Mouse (Mus musculus) frontal cortex, postnatal 25 days (tissue): ENCODE results near the gene Wdtc1.

Source experiments
- DNase-seq, 2 experiments: peaks; one replicate each; pipeline ENCODE4 v3.0.0; 2022; ENCODE audit warnings: low spot score in 2 of 2

The Wdtc1 gene

DNA sequence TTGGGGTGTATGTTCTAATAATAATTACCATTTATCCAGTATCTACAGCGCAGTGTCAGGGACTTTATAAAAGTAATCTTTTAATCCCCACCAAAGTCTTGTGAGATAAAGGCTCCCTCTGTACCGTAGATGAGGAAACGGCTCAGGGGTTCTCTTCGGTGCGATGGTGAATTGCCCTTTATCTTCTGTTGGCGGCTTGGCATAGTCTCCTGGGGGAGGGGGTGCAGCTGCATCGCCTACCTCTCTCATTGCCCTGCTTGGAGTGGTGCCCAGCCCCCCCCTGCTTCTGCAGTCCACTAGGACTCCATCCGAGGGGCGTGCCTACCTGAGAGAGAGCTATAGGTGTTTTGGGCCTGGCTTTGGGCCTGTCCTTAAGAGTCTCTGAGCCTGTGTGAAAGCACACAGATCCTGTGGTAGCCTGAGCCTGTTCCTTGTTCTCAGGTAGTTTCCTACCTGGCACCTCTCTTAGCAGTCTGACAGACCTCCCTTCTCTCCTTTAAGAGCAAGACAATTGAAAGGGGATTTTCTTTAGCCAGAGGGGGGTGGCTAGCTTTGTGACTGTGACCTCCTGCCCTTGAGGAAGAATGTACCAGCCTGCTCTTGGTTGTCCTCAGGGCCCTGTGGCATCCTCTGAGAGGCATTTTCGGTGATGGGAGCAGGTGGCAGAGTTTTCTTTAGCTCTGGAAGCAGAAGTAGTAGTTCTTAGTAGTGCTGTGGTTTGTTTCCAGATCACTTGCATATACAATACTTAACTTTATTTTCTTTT is 22.7 kb upstream of the Wdtc1 start:
- DNase-seq, result no peak

DNA sequence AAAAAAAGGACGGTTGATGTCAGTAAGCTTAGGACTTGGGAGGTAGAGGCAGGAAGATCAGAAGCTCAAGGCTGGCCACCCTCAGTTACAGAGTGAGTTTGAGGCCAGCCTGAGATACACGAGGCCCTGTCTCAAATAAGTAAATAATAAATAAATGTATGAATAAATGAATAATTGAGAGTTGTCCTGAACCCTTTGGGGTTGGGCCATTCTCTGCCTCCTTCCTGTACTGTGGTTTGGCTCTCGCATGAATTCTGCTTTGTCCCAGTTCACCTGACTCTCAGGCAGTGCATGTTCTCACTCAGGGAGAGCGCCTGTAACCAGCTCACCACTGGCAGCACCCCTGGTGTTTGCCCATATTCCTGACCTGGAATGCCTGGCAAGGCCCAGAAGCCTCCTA is 20.7 kb upstream of the Wdtc1 start:
- DNase-seq, result no peak

DNA sequence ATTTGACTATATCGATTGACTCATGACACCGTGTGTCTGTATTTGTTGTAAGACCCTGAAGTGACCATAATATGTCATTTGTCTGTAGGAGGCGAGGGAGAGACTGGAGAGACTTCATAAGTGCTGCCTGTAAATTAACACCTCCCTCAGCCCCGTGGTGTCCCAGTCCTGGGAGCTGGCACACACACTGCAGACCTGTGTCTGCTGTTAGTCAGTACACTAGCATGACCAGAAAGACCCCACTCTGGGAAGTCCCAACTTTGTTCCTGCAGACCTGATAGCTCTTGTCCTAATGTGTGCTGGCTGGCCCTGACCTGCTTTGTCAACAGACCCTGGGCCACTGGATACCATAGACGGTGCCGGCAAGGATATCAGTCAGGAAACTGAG is 19.0 kb upstream of the Wdtc1 start:
- no peak for DNase-seq

DNA sequence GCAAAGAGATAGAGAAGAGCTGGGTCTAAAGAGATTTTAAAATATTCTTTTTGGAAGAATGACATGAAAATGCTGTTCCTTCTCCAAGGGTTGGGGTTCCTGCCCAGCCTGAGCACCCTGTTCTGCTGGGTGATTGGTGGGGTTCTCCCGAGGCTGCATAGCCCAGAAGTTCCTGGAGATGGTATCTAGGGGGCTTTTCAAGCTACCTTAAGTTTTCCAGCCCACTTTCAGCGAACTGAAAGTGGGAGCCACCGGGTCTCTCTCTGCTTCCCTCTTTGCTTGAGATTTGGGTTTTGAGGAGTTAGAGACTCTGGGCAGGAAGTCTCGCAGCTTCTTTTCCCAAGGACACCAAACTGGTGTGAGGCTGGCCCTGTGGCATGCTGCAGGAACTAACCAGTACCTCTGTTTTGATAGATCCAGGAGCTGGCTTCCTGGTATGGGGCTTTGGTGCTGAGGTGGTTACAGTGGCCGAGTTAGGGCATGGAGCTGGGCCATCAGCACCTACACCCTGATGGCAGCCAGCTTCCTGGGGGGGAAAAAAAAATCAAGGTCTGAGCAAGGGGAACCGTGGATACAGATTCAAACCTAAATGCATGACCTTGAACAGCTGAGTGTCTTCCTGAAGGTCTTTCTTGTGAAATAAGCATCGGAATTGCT is 18.5 kb upstream of the Wdtc1 start:
- DNase-seq, result no peak

DNA sequence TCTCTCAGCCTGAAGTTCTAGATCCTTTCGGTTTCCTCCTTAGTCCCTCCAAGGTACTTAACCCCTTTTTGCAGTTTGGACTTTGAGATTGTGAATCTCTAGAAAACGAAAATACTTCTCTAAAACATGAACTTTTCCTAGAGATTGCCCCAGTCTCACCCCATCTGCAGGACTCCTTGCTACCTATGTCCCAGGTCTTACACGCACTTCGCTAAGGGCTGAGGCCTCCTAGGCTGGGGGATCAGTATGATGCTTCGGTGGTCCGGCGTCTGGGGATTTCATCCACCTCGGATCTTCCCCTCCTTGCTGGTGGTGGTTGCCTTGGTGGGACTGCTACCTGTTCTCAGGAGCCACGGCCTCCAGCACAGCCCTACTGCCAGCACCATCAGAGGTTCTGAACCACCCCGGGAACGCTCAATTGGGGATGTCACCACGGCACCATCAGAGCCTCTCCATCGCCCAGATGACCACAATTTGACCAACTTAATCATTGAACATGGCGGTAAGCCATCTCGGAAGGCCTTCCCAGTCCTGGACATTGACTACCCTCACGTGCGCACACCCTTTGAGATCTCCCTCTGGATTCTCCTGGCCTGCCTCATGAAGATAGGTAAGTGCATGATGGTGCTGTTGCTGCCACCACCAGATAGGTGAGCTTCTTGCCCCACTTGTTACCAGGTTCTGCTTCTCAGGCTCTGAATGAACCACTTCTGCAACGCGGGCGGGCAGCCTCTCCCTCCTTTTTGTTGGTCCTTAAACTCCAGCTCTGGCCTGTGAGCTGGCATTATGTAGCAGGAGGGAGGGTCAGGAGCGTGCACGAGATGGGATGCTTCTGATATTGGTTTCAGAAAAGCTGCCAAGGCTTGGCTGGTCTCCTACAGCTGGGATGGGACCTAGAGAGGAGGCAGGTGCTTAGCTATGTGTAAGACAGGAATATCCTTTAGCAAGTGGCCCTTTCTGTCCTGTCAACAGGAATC is 17.3 kb upstream of the Wdtc1 start:
- no peak for DNase-seq

DNA sequence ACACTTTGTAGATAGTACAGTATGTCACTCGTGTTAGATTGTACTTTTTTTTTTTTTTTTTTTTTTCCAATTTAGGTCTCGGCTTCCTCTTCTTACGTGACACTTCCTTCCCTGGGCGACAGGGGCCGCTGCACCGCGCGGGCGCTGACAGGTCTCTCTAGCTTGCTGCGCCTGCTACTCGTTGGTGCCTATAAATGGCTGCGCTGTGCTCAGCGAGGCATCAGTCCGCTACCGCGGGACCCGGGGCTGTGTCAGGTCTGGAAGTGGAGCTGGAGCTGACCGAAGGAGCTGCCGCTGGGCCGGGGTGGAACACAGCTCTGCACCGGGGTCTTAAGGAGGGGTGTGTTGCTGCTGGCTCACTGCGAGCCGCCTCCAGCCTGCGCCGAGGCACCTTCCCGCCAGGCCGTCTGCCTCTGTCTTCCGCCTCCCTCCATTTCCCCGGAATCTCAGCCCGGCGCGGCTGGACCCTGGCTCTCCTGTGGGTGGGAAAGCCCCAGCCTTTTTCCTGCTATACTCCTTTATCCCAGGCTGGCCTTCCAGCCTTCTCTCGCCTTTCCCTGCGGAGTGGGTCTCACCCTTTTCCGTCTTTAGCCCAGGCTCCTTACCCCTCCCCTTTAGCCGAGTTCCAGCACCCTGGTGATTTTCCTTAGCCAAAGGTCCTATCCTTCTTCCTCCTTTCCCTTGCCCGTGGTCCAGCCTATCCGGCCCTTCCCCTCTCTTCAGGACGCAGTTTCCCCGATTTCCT is 16.4 kb upstream of the Wdtc1 start, which contains the start of gene Slc9a1:
Slc9a1 (plus strand) TSS at position 154 of the 745 bp plus-strand sequence.
- DNase-seq, result peak; percentile 93 to 96

DNA sequence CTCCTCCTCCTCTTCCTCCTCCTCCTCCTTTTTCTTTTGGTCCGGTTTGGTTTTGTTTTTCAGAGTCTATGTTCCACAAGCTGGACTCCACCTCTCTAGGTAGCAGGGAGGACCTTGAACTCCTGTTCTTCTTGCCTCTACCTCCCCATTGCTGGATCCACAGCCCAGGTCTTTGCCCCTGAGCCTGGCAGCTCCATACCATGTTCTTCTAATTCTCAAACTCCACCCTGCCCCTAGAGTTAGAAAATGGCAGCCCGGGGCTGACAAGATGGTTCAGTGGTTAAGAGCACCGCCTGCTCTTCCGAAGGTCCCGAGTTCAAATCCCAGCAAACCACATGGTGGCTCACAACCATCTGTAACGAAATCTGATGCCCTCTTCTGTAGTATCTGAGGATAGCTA is 1.4 kb upstream of the Wdtc1 start:
- DNase-seq, result no peak

DNA sequence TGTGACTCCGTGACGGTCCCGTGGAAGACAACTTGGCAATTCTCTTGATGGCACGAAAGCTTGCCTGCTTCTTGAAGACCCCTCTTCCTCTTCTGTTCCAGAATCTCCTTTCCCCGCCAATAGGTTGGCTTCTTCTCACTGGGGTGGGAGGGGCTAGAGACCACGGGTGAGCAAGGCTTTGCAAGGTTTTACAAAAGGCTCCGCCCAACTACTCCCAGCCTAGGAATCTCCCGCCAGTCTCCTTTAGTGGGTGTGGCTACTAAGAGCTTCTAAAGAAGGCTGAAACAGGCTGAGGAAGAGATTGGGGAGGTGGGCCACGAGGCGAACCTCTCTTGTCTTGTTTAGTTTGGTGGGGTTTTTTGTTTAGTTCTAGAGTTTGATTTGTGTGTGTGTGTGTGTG is 484 bp downstream of the Wdtc1 start:
- DNase-seq, result no peak

DNA sequence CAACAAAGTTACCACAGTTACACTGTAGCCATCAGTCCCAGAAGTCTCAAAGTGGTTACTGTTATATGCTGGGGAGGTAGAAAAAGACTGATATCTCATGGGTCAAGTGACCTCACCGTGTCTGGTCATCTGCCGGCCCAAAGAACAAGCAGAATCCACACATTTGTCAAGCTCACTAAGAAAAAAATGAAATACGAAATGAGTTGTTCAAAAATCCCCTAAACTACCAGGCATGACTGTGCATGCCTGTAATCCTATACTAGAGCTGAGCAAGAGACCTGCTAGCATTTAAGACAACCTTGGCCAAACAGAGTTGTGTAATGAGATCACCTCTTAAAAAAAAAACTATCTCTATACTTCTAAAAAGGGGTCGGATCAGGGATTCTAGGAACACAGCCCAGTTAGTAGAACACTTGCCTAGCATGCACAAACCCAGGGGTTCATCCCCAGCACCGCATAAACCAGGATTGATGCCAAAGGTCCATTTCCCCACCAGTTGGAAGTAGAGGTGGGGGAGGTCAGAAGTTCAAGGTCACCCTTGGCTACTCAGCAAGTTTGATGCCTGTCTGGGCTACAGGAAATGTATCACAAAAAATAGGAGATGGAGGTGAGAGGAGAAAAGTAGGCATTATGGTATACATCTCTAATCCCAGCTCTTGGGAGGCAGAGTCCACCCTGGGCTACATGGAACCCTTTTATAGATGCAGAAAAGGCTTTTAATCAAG is 5.1 kb downstream of the Wdtc1 start:
- no peak for DNase-seq

DNA sequence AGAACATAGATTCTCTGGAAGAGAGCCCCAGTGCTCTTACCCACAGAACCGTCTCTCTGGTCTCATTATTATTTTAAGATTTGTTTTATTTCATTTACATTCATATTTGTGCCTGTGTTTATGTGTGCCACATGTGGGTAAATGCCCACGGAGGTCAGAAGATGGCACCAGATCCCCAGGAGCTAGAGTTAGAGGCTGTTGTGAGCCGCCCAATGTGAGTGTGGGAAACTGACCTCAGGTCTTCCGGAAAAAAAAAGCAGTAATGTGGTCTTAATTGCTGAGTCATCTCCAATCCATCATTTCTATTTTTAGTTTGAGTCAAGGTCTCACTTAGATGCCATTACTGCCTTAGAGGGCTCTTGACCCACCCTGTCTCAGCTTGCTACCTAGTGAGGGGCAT is 5.7 kb downstream of the Wdtc1 start:
- DNase-seq, result no peak

DNA sequence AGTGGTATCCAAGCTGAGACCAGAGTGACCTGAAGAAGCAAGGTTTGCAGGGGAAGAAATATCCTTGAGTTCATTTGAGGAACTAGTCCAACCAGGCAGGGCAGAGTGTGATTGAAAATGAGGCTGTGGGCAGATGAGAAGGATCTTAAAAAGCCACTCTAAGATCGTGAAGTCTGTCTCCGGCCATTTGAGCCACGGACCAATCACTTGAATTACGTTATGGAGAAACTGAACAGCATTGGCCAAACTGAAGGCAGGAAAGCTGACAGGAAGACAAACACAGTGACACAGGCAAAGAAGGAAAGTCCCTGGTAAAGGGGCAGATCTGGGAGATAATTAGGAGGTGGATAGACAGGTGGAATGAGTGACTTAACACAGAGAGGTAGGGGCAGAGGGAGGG is 6.7 kb downstream of the Wdtc1 start:
- DNase-seq, result no peak

DNA sequence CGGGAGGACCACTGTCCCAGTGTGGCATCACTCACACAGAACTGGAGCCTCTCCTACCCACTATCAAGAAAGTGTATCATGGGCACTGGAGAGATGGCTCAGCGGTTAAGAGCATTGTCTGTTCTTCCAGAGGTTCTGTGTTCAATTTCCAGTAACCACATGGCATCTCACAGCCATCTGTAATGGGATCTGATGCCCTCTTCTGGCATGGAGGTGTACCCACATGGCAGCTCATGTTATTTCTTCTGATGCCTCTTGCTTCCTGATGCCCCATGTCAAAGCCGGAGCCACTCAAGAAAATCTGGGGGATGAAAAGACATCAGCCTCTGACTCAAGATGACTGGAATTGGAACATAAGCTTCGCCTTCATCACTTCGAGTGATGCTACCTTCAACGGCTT is 7.6 kb downstream of the Wdtc1 start:
- no peak for DNase-seq

DNA sequence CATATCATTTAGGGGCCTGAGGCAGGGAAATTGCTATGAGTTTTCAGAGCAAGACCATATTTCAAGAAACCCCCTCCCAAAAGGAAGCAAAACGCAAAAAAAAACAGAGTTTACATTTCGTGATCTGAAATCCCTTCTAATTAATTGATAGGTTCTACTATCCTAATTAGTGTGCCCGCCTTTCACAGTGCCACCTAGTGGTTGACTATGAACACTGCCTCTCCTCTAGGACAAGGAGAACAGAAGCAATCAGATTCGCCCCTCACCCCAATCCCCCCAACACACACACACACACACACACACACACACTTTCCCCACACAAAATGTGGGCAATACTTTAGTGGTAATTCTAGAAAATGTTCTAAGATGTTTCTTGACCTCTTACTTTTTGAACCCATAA is 9.2 kb downstream of the Wdtc1 start:
- DNase-seq, result no peak

DNA sequence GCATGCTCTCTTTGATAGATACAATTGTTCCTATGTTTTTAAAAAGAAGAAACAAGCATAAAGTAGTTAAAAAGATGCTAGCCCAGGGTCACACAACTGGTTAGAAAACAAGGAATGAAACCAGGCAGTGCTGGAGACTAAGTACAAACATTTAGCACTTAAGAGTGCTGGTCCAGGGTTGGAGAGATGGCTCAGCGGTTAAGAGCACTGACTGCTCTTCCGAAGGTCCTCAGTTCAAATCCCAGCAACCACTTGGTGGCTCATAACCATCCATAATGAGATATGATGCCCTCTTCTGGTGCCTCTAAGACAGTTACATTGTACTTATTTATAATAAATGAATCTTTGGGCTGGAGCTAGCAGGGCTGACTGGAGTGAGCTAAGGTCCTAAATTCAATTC is 13.1 kb downstream of the Wdtc1 start:
- DNase-seq, result no peak

DNA sequence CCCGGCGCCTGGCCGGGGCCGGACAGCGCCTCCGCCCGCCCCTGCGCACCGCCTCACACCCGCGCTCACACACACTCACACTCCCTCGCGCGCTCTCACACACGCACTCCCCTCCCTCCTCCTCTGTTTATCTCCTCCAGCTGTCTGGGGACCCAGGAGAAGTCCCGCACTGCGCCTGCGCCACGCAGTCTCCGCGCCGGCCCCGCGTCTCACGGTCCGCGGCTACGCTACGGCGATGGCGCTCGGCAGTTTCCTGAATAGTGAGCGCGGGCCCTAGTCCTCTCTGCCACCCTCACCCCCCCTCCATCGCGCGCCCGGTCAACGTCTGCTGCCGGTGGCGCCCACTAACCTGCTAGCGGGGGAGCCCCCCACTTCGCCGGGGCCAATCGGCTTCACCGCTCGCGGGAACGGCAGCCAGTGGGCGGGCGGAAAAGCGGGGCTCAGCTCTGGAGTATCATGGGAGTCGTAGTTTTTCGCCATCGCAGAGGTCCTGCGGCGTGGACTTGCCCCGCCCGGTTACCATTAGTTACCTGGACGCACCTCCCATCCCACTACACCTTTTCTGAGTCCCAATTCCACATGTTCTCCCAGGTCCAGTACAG is 14.0 kb downstream of the Wdtc1 start:
- peak; percentile 97 for DNase-seq

DNA sequence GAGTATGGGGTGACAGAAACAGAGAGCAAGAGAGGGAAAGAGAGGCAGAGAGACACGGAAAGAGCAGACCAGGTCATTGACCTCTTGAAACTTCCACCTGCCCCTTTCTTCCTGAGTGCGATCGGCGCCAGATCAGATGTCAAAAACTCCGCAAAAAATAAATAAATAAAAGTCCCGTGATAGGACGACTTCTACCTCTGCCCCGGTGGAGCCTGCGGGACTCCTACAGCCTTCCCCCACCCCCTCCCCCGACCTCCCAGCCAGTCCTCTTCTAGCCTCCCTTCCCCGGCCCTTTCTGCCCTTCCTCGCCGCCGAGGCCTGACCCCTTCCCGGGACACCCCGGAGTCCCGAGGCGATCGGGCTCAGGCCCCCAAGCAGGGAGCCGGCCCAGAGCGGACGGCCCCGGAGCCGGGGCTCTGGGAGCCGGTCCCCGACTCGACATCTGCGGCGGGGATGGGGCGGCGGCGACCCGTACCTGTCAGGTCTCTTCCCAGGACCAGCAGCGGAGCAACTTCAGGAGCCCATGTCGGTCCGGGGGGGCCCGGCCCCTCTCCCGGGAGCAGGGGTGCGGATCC is 14.7 kb downstream of the Wdtc1 start:
- no peak for DNase-seq

DNA sequence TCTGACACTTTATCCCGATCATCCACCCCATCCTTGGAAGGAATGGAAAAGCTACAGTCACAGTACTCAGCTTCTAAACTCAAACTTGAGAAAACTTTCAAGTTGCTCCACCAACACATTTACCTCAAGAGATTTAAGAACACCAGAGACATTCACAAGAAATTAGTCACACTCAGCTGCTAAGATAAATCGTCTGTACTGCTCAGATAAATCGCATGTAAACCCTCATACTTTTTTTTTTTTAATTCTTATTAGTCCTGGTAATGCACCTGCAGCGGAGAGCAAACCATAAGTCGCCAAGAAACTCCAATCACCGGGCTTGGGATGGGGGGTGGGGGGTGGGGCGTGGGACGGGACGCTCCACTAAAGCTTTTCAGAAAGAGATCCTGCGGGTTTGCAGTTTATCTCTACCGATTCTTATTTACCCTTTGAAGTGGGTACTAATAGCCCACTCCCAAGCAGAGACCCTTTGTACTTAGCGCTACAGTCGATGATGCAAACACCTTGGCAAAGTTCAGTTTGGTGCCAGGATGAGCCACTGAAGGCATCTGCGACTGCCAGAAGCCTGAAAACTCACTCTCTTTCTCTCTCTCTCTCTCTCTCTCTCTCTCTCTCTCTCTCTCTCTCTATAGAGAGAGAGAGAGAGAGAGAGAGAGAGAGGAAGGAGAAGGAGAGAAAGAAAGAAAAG is 15.3 kb downstream of the Wdtc1 start:
- DNase-seq, result no peak

DNA sequence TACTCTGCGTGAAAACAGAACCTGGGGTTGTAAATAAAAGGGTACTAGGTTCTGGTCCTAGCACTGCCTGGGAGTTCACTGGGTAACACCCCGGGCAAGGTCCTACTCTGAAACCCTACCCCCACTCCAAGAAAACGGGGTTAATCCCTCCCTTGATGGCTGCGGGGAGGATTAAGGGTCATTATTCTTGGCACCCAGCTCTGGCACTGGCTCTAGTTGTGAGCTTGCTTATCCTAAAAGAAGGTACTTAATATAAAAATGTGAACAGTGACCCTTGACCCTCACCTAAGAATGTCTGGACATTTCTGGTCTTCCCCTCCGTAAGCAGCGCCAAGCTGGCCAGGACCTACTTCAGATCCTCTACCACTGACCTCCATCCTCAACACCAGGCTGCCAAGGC is 20.0 kb downstream of the Wdtc1 start:
- DNase-seq, result no peak

DNA sequence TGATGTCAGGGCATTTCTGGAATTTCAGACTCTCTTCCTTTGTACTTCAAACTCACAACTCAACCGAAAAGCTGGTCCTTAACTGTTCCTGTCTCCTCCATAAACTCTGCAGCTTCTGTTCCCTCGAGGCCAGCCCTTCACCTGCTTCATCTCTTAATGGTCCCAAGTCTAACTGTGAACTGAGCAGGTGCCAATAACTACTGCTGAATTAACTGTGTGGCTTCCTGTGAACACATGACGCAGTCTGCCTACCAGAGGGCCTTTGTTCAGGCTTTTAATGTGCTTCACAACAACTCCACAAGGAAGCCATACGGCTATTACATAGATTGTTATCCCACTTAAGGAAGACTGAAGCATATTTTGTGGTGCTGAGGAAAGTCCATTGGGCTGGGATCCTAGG is 23.0 kb downstream of the Wdtc1 start:
- DNase-seq, result no peak

DNA sequence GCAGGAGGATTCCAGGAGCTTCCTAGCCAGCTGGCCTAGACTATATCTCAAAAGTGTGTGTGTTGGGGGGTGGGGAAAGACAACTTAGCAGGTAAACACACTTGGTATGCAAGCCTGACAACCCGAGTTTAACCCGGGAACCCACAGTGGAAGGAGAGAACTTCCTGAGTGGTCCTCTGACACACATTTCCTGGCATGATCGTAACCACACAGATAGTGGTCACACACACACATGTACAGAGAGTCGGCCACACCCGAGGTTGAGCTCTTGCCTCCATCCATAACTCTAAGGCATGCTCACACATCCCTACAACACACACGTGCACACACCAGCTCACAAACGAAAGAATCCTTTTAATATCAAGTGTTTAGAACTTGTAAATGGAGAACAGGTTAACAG is 25.2 kb downstream of the Wdtc1 start:
- no peak for DNase-seq
